Mouse (Mus musculus) MEL (cell line): Measurements from ENCODE around the gene Sik3.

Experiments
- CHD2 ChIP-seq: IDR thresholded peaks from 2 replicates; pipeline ENCODE4 v1.6.1; 2011; ENCODE audit warnings: low read length, improper control_type of control experiment
- CTCF ChIP-seq, 3 experiments: IDR thresholded peaks in 2 of 3; conservative IDR thresholded peaks in 1 of 3; 2 replicates each; pipeline ENCODE4 v1.5.1; 2011 to 2012; ENCODE audit warnings: low read length in 3 of 3, low read depth in 2 of 3, mild to moderate bottlenecking in 2 of 3, improper control_type of control experiment in 1 of 3, inconsistent platforms in 1 of 3, mixed read lengths in 1 of 3, moderate library complexity in 1 of 3; ENCODE audit not compliant: control insufficient read depth in 1 of 3, insufficient read depth in 1 of 3, poor library complexity in 1 of 3, severe bottlenecking in 1 of 3
- JUND ChIP-seq: IDR thresholded peaks from 2 replicates; pipeline ENCODE4 v1.6.1; 2011; ENCODE audit warnings: low read depth, mild to moderate bottlenecking, improper control_type of control experiment, low read length
- NRF1 ChIP-seq: IDR thresholded peaks from 2 replicates; pipeline ENCODE4 v1.6.1; 2014; ENCODE audit warnings: low read depth, mild to moderate bottlenecking, inconsistent platforms, low read length, improper control_type of control experiment, moderate library complexity; ENCODE audit not compliant: poor library complexity, insufficient read depth, severe bottlenecking
- POLR2A ChIP-seq, 2 experiments: IDR thresholded peaks; 2 replicates each; pipeline ENCODE4 v1.6.1; 2011 to 2012; ENCODE audit warnings: low read length in 2 of 2, mild to moderate bottlenecking in 2 of 2, control low read depth in 1 of 2, improper control_type of control experiment in 1 of 2, low read depth in 1 of 2, moderate library complexity in 1 of 2; ENCODE audit not compliant: control insufficient read depth in 1 of 2, insufficient read depth in 1 of 2, poor library complexity in 1 of 2
- TAL1 ChIP-seq: IDR thresholded peaks from 2 replicates; pipeline ENCODE4 v1.6.1; 2012; ENCODE audit warnings: mild to moderate bottlenecking, inconsistent platforms, low read length, moderate library complexity, mixed read lengths
- ZC3H11A ChIP-seq: IDR thresholded peaks from 2 replicates; pipeline ENCODE4 v1.6.1; 2012; ENCODE audit warnings: low read depth, mild to moderate bottlenecking, inconsistent platforms, low read length, improper control_type of control experiment

- TF ChIP-seq CHD2 (no peak), POLR2A (IDR thresholded peaks at IDR 0.05; ENCODE audit: control insufficient read depth in 1 of 2, insufficient read depth in 1 of 2, low read depth in 1 of 2, low read length in 2 of 2, poor library complexity in 1 of 2) (no peak), TAL1 (no peak), NRF1 (no peak), ZC3H11A (no peak), JUND (no peak), CTCF (IDR thresholded peaks at IDR 0.05 in 2 of 3, conservative IDR thresholded peaks at IDR 0.05 in 1 of 3; ENCODE audit: control insufficient read depth in 1 of 3, insufficient read depth in 1 of 3, low read depth in 2 of 3, low read length in 3 of 3, poor library complexity in 1 of 3, severe bottlenecking in 1 of 3) (no peak)
These were observed 226.2 kb downstream of the Sik3 start for GRCm38 (mm10) chr9:46238850-46239249.
